Mouse (Mus musculus) lung, embryonic 15.5 days (tissue): ENCODE measurements around the gene Lyl1. TPM values are rescaled to one million over a fixed set of nuclear protein-coding genes. Genes with fewer than 3 reads are reported as not detected.

Experiments
- ATAC-seq: fragments of 200-750 bp; cut with Nextera tagmentation; 2 replicates; pipeline ENCODE4 v1.8.0; 2017; ENCODE audit warnings: moderate number of reproducible peaks, borderline replicate concordance; ENCODE audit not compliant: low FRiP score, low TSS enrichment; ENCODE audit errors: extremely low read depth
- H3K27ac ChIP-seq: fragments of 300-500 bp; sonication (generic); 2 replicates; pipeline ENCODE4 v1.5.1; 2015; ENCODE audit warnings: moderate library complexity, mild to moderate bottlenecking, inconsistent platforms
- H3K27me3 ChIP-seq: fragments of 300-500 bp; sonication (generic); 2 replicates; pipeline ENCODE4 v1.6.1; 2015; ENCODE audit warnings: inconsistent platforms
- H3K36me3 ChIP-seq: fragments of 300-500 bp; sonication (generic); 2 replicates; pipeline ENCODE4 v1.6.1; 2015; ENCODE audit warnings: inconsistent platforms
- H3K4me1 ChIP-seq: fragments of 300-500 bp; sonication (generic); 2 replicates; pipeline ENCODE4 v1.6.1; 2015; ENCODE audit warnings: inconsistent platforms
- H3K4me2 ChIP-seq: fragments of 300-500 bp; sonication (generic); 2 replicates; pipeline ENCODE4 v1.6.1; 2015; ENCODE audit warnings: inconsistent platforms, mild to moderate bottlenecking, moderate library complexity
- H3K4me3 ChIP-seq: fragments of 300-500 bp; sonication (generic); 2 replicates; pipeline ENCODE4 v1.5.1; 2015; ENCODE audit warnings: mild to moderate bottlenecking, inconsistent platforms
- H3K9ac ChIP-seq: fragments of 300-500 bp; sonication (generic); 2 replicates; pipeline ENCODE4 v1.6.1; 2015; ENCODE audit warnings: inconsistent platforms
- H3K9me3 ChIP-seq: fragments of 300-500 bp; sonication (generic); 2 replicates; pipeline ENCODE4 v1.6.1; 2016; ENCODE audit warnings: inconsistent platforms
- WGBS: fragments of 180-500 bp; shearing (Covaris S2); methylation state at CpG from one replicate; pipeline ENCODE4 v1.1.7; 2015; 5-methylcytosine and 5-hydroxymethylcytosine counted together
- polyA plus RNA-seq: library from polyadenylated mRNA; unstranded; fragments of >200 nt; fragmentation: Nextera tagmentation; extraction: Ambion mirVana; gene quantifications from 2 replicates; pipeline ENCODE4 v1.2.1, GENCODE M21; 2015

Gene Lyl1
- polyA plus RNA-seq, 1 experiment from 2014 or later = 12.1 TPM

DNA sequence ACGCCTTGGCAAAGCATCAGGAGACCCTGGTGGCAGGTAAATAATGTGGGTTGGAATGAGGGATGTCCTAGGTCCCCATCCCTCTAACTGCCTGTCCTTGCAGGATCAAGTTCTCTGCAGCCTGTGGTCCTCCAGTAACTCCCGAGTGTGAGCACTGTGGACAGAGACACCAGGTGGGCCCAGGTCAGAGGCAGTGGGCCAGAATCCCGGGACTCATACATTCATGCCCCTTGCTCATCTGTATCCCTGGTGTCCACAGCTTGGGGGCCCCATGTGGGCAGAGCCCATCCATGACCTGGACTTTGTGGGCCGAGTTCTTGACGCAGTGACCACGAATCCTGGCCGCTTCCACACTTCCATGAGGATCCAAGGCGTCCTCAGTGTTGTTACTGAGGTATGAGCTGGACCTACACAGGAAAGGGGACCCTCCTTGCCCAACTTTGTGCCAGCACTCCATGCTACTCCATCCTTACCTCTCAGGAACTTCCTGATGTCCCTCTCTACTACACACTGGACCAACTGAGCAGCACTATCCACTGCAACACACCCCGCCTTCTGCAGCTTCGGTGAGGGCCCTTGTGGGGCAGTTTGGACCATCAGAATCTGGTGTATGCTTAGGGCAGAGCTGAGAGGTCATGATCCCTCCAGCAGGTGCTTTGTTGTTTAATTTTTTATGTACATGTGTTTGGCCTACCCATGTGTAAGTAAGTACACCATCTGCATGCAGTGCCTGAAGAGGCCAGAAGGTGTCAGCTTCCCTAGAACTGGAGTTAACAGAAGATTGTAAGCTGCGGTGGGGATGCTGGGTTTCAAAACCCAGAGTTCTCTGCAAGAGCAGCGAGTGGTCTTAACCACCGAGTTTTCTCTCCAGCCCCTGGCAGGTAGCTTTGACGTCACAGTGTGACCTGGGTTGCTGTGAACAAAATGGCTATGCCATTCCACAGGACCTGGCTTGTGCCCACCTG, 3.8 kb upstream of the Lyl1 start:
- Histone ChIP-seq H3K27me3 (0 out of 2 replicates have a peak, but pooled peaks cover 2% of the 10 kb centered on the region), H3K4me1 (peaks cover 31% of the 10 kb centered on the region), H3K9me3 (no peaks in the 10 kb centered on the region), H3K4me3 (no peak overlapping the region), H3K9ac (no peak overlapping the region), H3K36me3 (peaks cover 34% of the 10 kb centered on the region), H3K4me2 (no peak overlapping the region), H3K27ac (no peak overlapping the region)
- no peak for ATAC-seq
- 84% methylated on average over 14 of the region's 14 CpGs for WGBS

DNA sequence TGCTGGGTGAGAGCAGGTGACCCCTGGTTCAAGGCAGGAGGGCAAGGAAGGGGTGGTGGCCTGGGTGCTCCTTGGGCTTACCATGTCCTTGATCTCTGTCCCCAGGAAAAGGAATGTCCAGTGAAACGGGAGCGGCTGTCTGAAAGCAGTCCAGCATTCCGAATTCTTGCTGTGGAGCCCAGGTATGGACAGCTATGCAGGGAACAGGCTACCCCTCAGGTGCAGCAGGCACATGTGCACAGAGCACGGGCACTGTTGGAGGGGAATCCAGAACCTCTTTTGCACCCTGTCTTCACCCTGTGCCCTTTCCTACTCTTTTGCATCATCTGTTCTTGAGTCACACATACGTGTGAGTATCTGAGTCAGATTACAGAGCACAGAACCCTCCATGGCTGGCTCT, 3.0 kb upstream of the Lyl1 start:
- Histone ChIP-seq H3K9me3 (no peaks in the 10 kb centered on the region), H3K27me3 (0 out of 2 replicates have a peak, but pooled peaks cover 8% of the 10 kb centered on the region), H3K27ac (peak overlapping the region; percentile 84), H3K4me2 (no peak overlapping the region), H3K4me1 (peaks cover 31% of the 10 kb centered on the region), H3K4me3 (no peak overlapping the region), H3K9ac (no peak overlapping the region), H3K36me3 (peaks cover 30% of the 10 kb centered on the region)
- WGBS = 88% methylated on average over 5 of the region's 5 CpGs
- ATAC-seq = no peak

GRCm38 (mm10) chr8:84698929-84699401, 2.3 kb upstream of the Lyl1 start:
- peaks cover 14% of the 10 kb centered on the region; the same call in 1 of the 2 replicates for H3K27me3 ChIP-seq
- ATAC-seq = no peak
- H3K4me1 ChIP-seq = peaks cover 35% of the 10 kb centered on the region
- no peak overlapping the region for H3K4me2 ChIP-seq
- H3K9me3 ChIP-seq = no peaks in the 10 kb centered on the region
- WGBS = 73% methylated on average over 9 of the region's 9 CpGs
- peak overlapping the region; percentile 84 for H3K27ac ChIP-seq
- H3K36me3 ChIP-seq = peaks cover 30% of the 10 kb centered on the region
- no peak overlapping the region for H3K9ac ChIP-seq
- H3K4me3 ChIP-seq = no peak overlapping the region

- 48% methylated on average over 7 of the region's 7 CpGs for WGBS
- H3K27me3 ChIP-seq = peaks cover 15% of the 10 kb centered on the region; the same call in 1 of the 2 replicates
- H3K4me3 ChIP-seq = no peak overlapping the region
- H3K4me1 ChIP-seq = peaks cover 42% of the 10 kb centered on the region
- ATAC-seq = peak; percentile 32
- no peak overlapping the region for H3K9ac ChIP-seq
- H3K27ac ChIP-seq = peak overlapping the region; percentile 84
- H3K9me3 ChIP-seq = no peaks in the 10 kb centered on the region
- H3K36me3 ChIP-seq = peaks cover 30% of the 10 kb centered on the region
- H3K4me2 ChIP-seq = peak overlapping the region; percentile 16
Observed at GRCm38 (mm10) chr8:84699861-84700322, 1.4 kb upstream of the Lyl1 start.

GRCm38 (mm10) chr8:84700526-84700925, 731 bp upstream of the Lyl1 start:
- no peak overlapping the region for H3K9ac ChIP-seq
- peak overlapping the region; percentile 84 for H3K27ac ChIP-seq
- H3K27me3 ChIP-seq = peaks cover 15% of the 10 kb centered on the region; the same call in 1 of the 2 replicates
- 76% methylated on average over 5 of the region's 5 CpGs for WGBS
- peak overlapping the region; percentile 16 for H3K4me2 ChIP-seq
- H3K36me3 ChIP-seq = peaks cover 24% of the 10 kb centered on the region
- no peak overlapping the region for H3K4me3 ChIP-seq
- no peak for ATAC-seq
- H3K4me1 ChIP-seq = peaks cover 48% of the 10 kb centered on the region
- H3K9me3 ChIP-seq = no peaks in the 10 kb centered on the region

DNA sequence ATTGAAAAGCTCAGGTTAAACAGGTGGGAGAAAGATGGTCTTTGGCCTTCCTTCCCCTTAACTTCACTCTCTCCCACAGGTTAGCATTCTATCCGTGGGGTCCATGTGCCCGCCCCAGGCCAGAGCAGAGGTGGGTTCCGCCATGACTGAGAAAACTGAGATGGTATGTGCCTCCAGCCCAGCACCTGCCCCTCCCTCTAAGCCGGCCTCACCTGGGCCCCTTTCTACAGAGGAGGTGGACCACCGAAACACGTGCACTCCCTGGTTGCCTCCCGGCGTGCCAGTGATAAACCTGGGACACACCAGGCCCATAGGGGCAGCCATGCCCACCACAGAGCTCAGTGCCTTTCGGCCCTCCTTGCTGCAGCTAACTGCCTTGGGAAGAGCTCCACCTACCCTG, 1.3 kb downstream of the Lyl1 start:
- Histone ChIP-seq H3K27me3 (peaks cover 26% of the 10 kb centered on the region), H3K9ac (no peak overlapping the region), H3K4me1 (peaks cover 63% of the 10 kb centered on the region), H3K9me3 (no peaks in the 10 kb centered on the region), H3K4me2 (peak overlapping the region; percentile 58), H3K27ac (peak overlapping the region; percentile 58; the same call in 1 of the 2 replicates), H3K4me3 (peak overlapping the region; percentile 28), H3K36me3 (peaks cover 18% of the 10 kb centered on the region; the same call in 1 of the 2 replicates)
- ATAC-seq = no peak
- WGBS = 70% methylated on average over 9 of the region's 9 CpGs

- Histone ChIP-seq H3K9ac (no peak overlapping the region), H3K27me3 (peaks cover 31% of the 10 kb centered on the region), H3K4me3 (peak overlapping the region; percentile 28), H3K36me3 (peaks cover 15% of the 10 kb centered on the region), H3K4me1 (peaks cover 68% of the 10 kb centered on the region), H3K4me2 (peak overlapping the region; percentile 58), H3K9me3 (no peaks in the 10 kb centered on the region), H3K27ac (no peak overlapping the region; the same call in 1 of the 2 replicates)
- WGBS = 80% methylated on average over 6 of the region's 6 CpGs
- no peak for ATAC-seq
Observed at GRCm38 (mm10) chr8:84702963-84703465, 1.8 kb downstream of the Lyl1 start.

DNA sequence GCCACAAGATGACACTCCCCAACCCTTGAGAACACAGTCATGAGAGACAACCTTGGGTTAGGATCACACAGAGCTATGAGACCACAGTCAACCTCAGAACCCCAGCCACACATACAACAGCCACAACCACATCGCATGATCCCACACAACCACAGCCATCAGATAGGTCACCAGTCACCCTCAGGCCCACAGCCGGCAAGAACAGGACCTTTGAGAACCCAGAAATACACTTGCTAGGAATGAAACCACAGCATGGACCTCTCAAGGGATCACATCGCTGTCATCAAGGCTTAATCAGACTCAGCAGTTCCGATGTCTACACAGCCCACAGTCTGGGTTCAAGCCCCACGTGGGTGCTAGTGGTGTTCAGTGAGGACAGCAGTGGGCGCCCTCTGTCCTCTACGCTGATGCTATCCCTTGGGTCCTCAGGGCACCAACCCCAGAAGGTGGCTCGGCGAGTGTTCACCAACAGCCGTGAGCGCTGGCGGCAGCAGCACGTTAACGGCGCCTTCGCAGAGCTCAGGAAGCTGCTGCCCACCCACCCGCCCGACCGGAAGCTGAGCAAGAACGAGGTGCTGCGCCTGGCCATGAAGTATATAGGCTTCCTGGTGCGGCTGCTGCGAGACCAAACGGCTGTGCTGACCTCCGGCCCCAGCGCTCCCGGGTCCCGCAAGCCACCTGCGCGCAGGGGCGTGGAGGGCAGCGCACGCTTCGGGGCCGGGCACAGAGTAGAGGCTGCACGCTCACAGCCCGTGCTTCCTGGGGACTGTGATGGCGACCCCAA, 2.4 kb downstream of the Lyl1 start:
- Histone ChIP-seq H3K36me3 (peaks cover 13% of the 10 kb centered on the region), H3K9ac (0 out of 2 replicates have a peak overlapping the region, but pooled peaks have one; percentile 13), H3K9me3 (no peaks in the 10 kb centered on the region), H3K4me2 (peak overlapping the region; percentile 58), H3K4me3 (peak overlapping the region; percentile 28; the same call in 1 of the 2 replicates), H3K27me3 (peaks cover 33% of the 10 kb centered on the region), H3K4me1 (peaks cover 71% of the 10 kb centered on the region), H3K27ac (peak overlapping the region; percentile 39)
- no peak for ATAC-seq
- WGBS = 18% methylated on average over 38 of the region's 38 CpGs

DNA sequence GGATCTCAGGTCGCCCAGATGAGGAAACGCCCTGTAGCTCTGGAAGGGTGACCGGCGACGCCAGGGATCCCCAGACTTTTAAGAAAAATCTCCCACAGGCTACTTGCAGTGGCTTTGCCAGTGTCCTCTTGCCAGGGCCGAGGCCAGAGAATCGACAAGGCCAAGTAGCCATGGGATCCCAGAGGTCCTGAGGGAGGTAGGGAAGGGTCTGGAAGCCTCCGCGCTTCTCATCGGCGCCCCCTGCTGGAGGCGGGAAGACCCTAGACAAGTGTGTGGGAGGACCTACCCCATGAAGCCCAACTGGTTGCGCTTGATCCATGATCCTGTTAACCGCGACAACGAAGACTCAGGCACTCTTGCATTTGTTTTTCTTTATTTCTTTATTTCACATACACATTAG, 3.1 kb downstream of the Lyl1 start:
- Histone ChIP-seq H3K27ac (peak overlapping the region; percentile 41), H3K4me2 (peak overlapping the region; percentile 58), H3K9me3 (no peaks in the 10 kb centered on the region), H3K36me3 (peaks cover 8% of the 10 kb centered on the region; the same call in 1 of the 2 replicates), H3K27me3 (peaks cover 33% of the 10 kb centered on the region), H3K4me1 (peaks cover 70% of the 10 kb centered on the region), H3K9ac (0 out of 2 replicates have a peak overlapping the region, but pooled peaks have one; percentile 13), H3K4me3 (peak overlapping the region; percentile 8; the same call in 1 of the 2 replicates)
- ATAC-seq = no peak
- 12% methylated on average over 16 of the region's 16 CpGs for WGBS

DNA sequence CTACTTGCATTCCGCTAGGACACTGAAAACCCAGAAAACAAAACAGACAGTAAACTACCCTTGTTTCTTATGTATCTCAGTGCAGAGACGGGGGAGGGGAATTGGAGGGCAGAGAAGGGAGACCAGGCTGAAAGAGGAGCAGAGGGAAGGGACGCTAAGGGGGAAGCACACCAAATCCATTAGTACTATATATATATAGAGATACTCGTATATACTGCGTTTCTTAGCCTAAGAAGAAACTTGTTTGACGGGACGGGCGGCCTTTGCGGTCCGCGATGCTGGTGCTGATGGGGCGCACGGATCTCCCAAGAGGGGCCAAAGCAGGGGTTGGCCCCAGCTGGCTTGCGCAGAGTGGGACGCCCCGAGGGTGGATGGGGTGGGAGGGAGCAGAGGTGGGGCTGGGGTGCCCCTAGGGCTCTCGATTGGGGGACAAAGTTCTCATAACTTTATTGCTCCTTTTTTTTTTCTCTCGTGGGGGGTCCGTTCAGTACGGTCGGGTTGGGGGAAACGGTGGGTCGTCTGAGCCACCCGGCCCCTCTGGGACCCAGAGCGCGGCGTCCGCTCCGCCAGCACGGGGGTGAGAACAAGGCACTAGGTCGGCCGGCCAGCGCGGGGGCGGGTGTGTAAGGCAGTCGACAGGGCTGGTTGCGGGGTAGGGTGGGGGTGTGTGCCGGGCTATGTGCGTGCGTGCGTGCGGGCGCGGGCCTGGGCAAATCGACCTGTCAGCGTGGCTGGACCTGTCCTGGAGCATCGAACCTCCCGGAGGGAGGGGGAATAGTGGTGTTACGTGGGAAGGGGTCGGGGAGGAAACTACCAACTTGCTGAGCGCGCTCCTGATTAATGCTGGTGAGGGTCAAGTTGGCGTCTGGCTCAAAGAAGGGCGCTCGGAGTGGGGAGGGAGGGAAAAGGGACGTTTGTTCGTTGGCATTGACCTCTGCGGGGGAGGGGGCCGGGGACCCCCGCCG, 3.9 kb downstream of the Lyl1 start:
- Histone ChIP-seq H3K9me3 (no peaks in the 10 kb centered on the region), H3K27ac (peak overlapping the region; percentile 41), H3K4me2 (peak overlapping the region; percentile 58), H3K4me1 (peaks cover 70% of the 10 kb centered on the region), H3K27me3 (peaks cover 33% of the 10 kb centered on the region), H3K4me3 (peak overlapping the region; percentile 36), H3K9ac (peak overlapping the region; percentile 40), H3K36me3 (peaks cover 8% of the 10 kb centered on the region; the same call in 1 of the 2 replicates)
- ATAC-seq = no peak
- WGBS = 12% methylated on average over 61 of the region's 61 CpGs
